ENCODE assay signal across 10 mouse cellular contexts in genomic region chr2:51982288-51982687, GRCm38 (mm10). TPM values are rescaled to one million over a fixed set of nuclear protein-coding genes. Genes with fewer than 3 reads are reported as not detected.
DNase-seq lines count a peak whose midpoint lies in the region; ATAC-seq lines count a peak whose summit lies in the region.
"Had no signal": no experiment of that assay in that cellular context is flagged by ENCODE, and none has a peak within 500 bp of the region (broad histone marks: within the 10 kb centered on the region; RNA-seq: fewer than 3 reads in every experiment).

No protein-coding gene starts in this region.

- no peaks in the 10 kb centered on the region for H3K36me3 ChIP-seq in heart, embryonic 15.5 days
- H3K36me3 ChIP-seq in embryonic facial prominence, embryonic 14.5 days (ENCODE audit: control insufficient read depth, insufficient read depth, low read length) = no peaks in the 10 kb centered on the region
- H3K36me3 ChIP-seq in lung, embryonic 16.5 days (ENCODE audit: control insufficient read depth, insufficient read depth, low read length) = no peaks in the 10 kb centered on the region
- H3K36me3 ChIP-seq: embryonic facial prominence, embryonic 15.5 days; midbrain, embryonic 13.5 days had no signal

- no peak overlapping the region for H3K4me3 ChIP-seq in heart, embryonic 15.5 days
- no peak overlapping the region for H3K4me3 ChIP-seq in embryonic facial prominence, embryonic 14.5 days (ENCODE audit: low read depth, low read length)
- peak overlapping the region; percentile 10; the same call in 1 of the 2 replicates for H3K4me3 ChIP-seq in lung, embryonic 16.5 days (ENCODE audit: low read length)
- H3K4me3 ChIP-seq: midbrain, embryonic 13.5 days had no signal

- 0 out of 2 replicates have a peak, but pooled peaks cover 5% of the 10 kb centered on the region for H3K9me3 ChIP-seq in heart, embryonic 15.5 days (replicated peaks)
- peaks cover 10% of the 10 kb centered on the region; the same call in 1 of the 2 replicates for H3K9me3 ChIP-seq in embryonic facial prominence, embryonic 14.5 days (ENCODE audit: control insufficient read depth, low read length)
- H3K9me3 ChIP-seq in lung, embryonic 16.5 days (ENCODE audit: control insufficient read depth, low read length) = no peaks in the 10 kb centered on the region; the same call in 1 of the 2 replicates

- H3K4me1 ChIP-seq in heart, embryonic 15.5 days (replicated peaks) = peaks cover 8% of the 10 kb centered on the region; the same call in 1 of the 2 replicates
- H3K4me1 ChIP-seq in embryonic facial prominence, embryonic 14.5 days (ENCODE audit: control insufficient read depth, insufficient read depth, low read length) = peaks cover 9% of the 10 kb centered on the region
- peaks cover 13% of the 10 kb centered on the region; the same call in 1 of the 2 replicates for H3K4me1 ChIP-seq in lung, embryonic 16.5 days (replicated peaks; ENCODE audit: control insufficient read depth, insufficient read depth, low read length)
- H3K4me1 ChIP-seq: midbrain, embryonic 13.5 days had no signal

- peak overlapping the region; percentile 66; the same call in 1 of the 2 replicates for H3K27ac ChIP-seq in heart, embryonic 15.5 days
- no peak overlapping the region for H3K27ac ChIP-seq in embryonic facial prominence, embryonic 14.5 days (replicated peaks; ENCODE audit: low read depth, low read length)
- peak overlapping the region; percentile 61 for H3K27ac ChIP-seq in lung, embryonic 16.5 days (ENCODE audit: low read length)

- H3K4me2 ChIP-seq in heart, embryonic 15.5 days = peak overlapping the region; percentile 50; the same call in 1 of the 2 replicates
- H3K4me2 ChIP-seq in embryonic facial prominence, embryonic 14.5 days (ENCODE audit: low read depth, low read length) = no peak overlapping the region
- H3K4me2 ChIP-seq in lung, embryonic 16.5 days (ENCODE audit: low read depth, low read length) = peak overlapping the region; percentile 48

- H3K9ac ChIP-seq in heart, embryonic 15.5 days = no peak overlapping the region
- no peak overlapping the region for H3K9ac ChIP-seq in embryonic facial prominence, embryonic 14.5 days (ENCODE audit: low read depth, low read length)
- H3K9ac ChIP-seq in lung, embryonic 16.5 days (ENCODE audit: low read length) = peak overlapping the region; percentile 4; the same call in 1 of the 2 replicates
- H3K9ac ChIP-seq: midbrain, embryonic 13.5 days had no signal

- no peak for ATAC-seq in heart, embryonic 15.5 days (replicated peaks; ENCODE audit: insufficient number of reproducible peaks, insufficient read depth, low FRiP score, low read depth)
- ATAC-seq in embryonic facial prominence, embryonic 14.5 days (ENCODE audit: low read depth) = no peak
- no peak for ATAC-seq in lung, embryonic 16.5 days (ENCODE audit: low read depth)
- ATAC-seq: midbrain, embryonic 13.5 days had no signal

- WGBS in heart, embryonic 15.5 days = 48% methylated on average over 13 of the region's 13 CpGs
- 64% methylated on average over 13 of the region's 13 CpGs for WGBS in embryonic facial prominence, embryonic 14.5 days
- 36% methylated on average over 13 of the region's 13 CpGs for WGBS in lung, embryonic 16.5 days

- H3K27me3 ChIP-seq in heart, embryonic 15.5 days = no peaks in the 10 kb centered on the region
- no peaks in the 10 kb centered on the region for H3K27me3 ChIP-seq in embryonic facial prominence, embryonic 14.5 days (replicated peaks; ENCODE audit: control insufficient read depth, insufficient read depth, low read length)
- H3K27me3 ChIP-seq in lung, embryonic 16.5 days (ENCODE audit: control insufficient read depth, insufficient read depth, low read depth, low read length) = no peaks in the 10 kb centered on the region
- H3K27me3 ChIP-seq: embryonic facial prominence, embryonic 15.5 days; midbrain, embryonic 13.5 days had no signal

- no peak for DNase-seq in heart, adult 18-20 months
- DNase-seq in B cell, adult 2 months = peak; percentile 6 to 8
- peak; percentile 13 for DNase-seq in embryonic facial prominence, embryonic 14.5 days (ENCODE audit: low spot score)
- no peak for DNase-seq in cerebellum, adult 11 months
- DNase-seq in spleen, postnatal 14 days (ENCODE audit: low spot score in 2 of 2) = no peak
- no peak for DNase-seq in urinary bladder, adult 18-20 months (ENCODE audit: low spot score in 2 of 2)

RNA-seq across cellular contexts. Expression of gene Nmi, which starts 9.0 kb away (rescaled TPM):
- polyA plus RNA-seq in heart, embryonic 15.5 days (2015; fragmentation: Nextera tagmentation; extraction: Ambion mirVana) = 16.2 and 18.2 TPM in 2 replicates
- 1 to 10 TPM; 7.1 to 7.9 TPM for total RNA-seq in heart, adult 18-20 months (2021)
- 12.9 and 16.8 TPM in 2 replicates for polyA plus RNA-seq in embryonic facial prominence, embryonic 14.5 days (2014; fragmentation: Nextera tagmentation; extraction: Ambion mirVana)
- polyA plus RNA-seq in lung, embryonic 16.5 days (2015; fragmentation: Nextera tagmentation; extraction: Ambion mirVana) = 29.3 and 33.1 TPM in 2 replicates

RNA-seq across cellular contexts. Expression of gene Rbm43, which starts 47.3 kb away (rescaled TPM):
- polyA plus RNA-seq in heart, embryonic 15.5 days (2015; fragmentation: Nextera tagmentation; extraction: Ambion mirVana) = 12.0 and 15.0 TPM in 2 replicates
- 1 to 10 TPM; 4.0 to 5.2 TPM for total RNA-seq in heart, adult 18-20 months (2021)
- 12.6 and 14.3 TPM in 2 replicates for polyA plus RNA-seq in embryonic facial prominence, embryonic 14.5 days (2014; fragmentation: Nextera tagmentation; extraction: Ambion mirVana)
- polyA plus RNA-seq in lung, embryonic 16.5 days (2015; fragmentation: Nextera tagmentation; extraction: Ambion mirVana) = 21.0 and 22.1 TPM in 2 replicates

RNA-seq across cellular contexts. Expression of gene Tnfaip6, which starts 55.5 kb away (rescaled TPM):
- 3.7 and 4.3 TPM in 2 replicates for polyA plus RNA-seq in heart, embryonic 15.5 days (2015; fragmentation: Nextera tagmentation; extraction: Ambion mirVana)
- total RNA-seq in heart, adult 18-20 months (2021) = under 1 TPM; 0.45 to 0.59 TPM
- 22.7 and 23.4 TPM in 2 replicates for polyA plus RNA-seq in embryonic facial prominence, embryonic 14.5 days (2014; fragmentation: Nextera tagmentation; extraction: Ambion mirVana)
- 6.9 and 7.4 TPM in 2 replicates for polyA plus RNA-seq in lung, embryonic 16.5 days (2015; fragmentation: Nextera tagmentation; extraction: Ambion mirVana)

Comparison
In these comparisons a context has a peak if more than half of its experiments do, and no peak if none do; other contexts are left out.
1. DNase-seq: peak in B cell, adult 2 months (2 of 2) and embryonic facial prominence, embryonic 14.5 days (single experiment); none in heart, adult 18-20 months (0 of 2), cerebellum, adult 11 months (single experiment), spleen, postnatal 14 days (0 of 2) and urinary bladder, adult 18-20 months (0 of 2).